Mouse (Mus musculus) embryonic fibroblast, embryonic 13.5 days (primary cell): Measurements from ENCODE around the gene Wsb1.

Experiments
- CTCF ChIP-seq: IDR thresholded peaks from 2 replicates; pipeline ENCODE4 v1.5.1; 2011; ENCODE audit warnings: mild to moderate bottlenecking, control low read depth, low read length, moderate library complexity, borderline replicate concordance; ENCODE audit not compliant: insufficient read depth
- POLR2A ChIP-seq: IDR thresholded peaks from 2 replicates; pipeline ENCODE4 v1.6.1; 2011; ENCODE audit warnings: low read depth, mild to moderate bottlenecking, control low read depth, low read length, moderate library complexity

DNA sequence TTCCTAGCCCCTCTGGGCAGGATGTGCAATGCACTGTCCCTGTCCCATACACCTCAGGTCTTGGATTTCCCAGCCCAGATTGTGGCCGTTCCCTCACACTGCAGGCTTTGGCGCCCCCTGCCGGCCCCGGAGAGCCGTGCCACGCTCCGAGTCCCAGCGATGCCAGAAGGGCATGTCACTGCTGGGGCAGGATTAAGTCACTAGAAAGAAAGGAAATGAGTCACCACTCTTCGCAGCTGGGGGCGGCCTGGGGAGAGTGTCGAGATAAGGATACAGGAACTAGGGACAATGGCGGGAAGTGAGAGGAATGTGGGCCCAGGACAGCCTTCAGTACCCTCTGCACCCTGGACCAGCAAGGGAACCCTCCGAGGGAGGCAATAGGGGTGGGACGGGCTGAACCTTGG lies 40.5 kb downstream of the Wsb1 start:
- TF ChIP-seq CTCF (peak; percentile 93), POLR2A (no peak)
